Mouse (Mus musculus) ES-E14 (cell line): Measurements from ENCODE around the gene Myo10.

Experiments used
- CHD2 ChIP-seq: IDR thresholded peaks from 2 replicates; pipeline ENCODE4 v1.6.1; 2014; ENCODE audit warnings: mild to moderate bottlenecking, low read depth, low read length, inconsistent platforms
- MAFK ChIP-seq: IDR thresholded peaks from 2 replicates; pipeline ENCODE4 v1.6.1; 2014; ENCODE audit warnings: mild to moderate bottlenecking, low read depth, low read length, inconsistent platforms; ENCODE audit not compliant: insufficient read depth
- ZC3H11A ChIP-seq: IDR thresholded peaks from 2 replicates; pipeline ENCODE4 v1.6.1; 2012; ENCODE audit warnings: low read depth, mild to moderate bottlenecking, inconsistent platforms, low read length, borderline replicate concordance
- ZNF384 ChIP-seq: IDR thresholded peaks from 2 replicates; pipeline ENCODE4 v1.6.1; 2012; ENCODE audit warnings: low read depth, low read length, inconsistent platforms

- TF ChIP-seq CHD2 (peak; percentile 77), ZNF384 (no peak), ZC3H11A (no peak), MAFK (no peak)
Observed at GRCm38 (mm10) chr15:25583361-25583760, 39.0 kb upstream of the Myo10 start.
